Mouse (Mus musculus) midbrain, embryonic 13.5 days (tissue): ENCODE results near the gene A2ml1. TPM values are rescaled to one million over a fixed set of nuclear protein-coding genes. Genes with fewer than 3 reads are reported as not detected.
"Not testable (repeated sequence)": the region's sequence is repeated elsewhere in the genome, so short reads cannot be mapped to it uniquely, and the experiment has no call there.

Experiments used
- ATAC-seq: fragments of 200-750 bp; cut with Nextera tagmentation; 2 replicates; pipeline ENCODE4 v1.8.0; 2017; ENCODE audit warnings: mild to moderate bottlenecking, moderate TSS enrichment, moderate library complexity
- H3K27ac ChIP-seq: fragments of 300-500 bp; sonication (generic); 2 replicates; pipeline ENCODE4 v1.5.1; 2015; ENCODE audit warnings: inconsistent platforms, mild to moderate bottlenecking, moderate library complexity
- H3K27me3 ChIP-seq: fragments of 300-500 bp; sonication (generic); 2 replicates; pipeline ENCODE4 v1.6.1; 2015; ENCODE audit warnings: mild to moderate bottlenecking, inconsistent platforms
- H3K36me3 ChIP-seq: fragments of 300-500 bp; sonication (generic); 2 replicates; pipeline ENCODE4 v1.6.1; 2015; ENCODE audit warnings: mild to moderate bottlenecking, inconsistent platforms
- H3K4me1 ChIP-seq: fragments of 300-500 bp; sonication (generic); replicated peaks from 2 replicates; pipeline ENCODE4 v1.6.1; 2015; ENCODE audit warnings: inconsistent platforms
- H3K4me2 ChIP-seq: fragments of 300-500 bp; sonication (generic); replicated peaks from 2 replicates; pipeline ENCODE4 v1.6.1; 2015; ENCODE audit warnings: moderate library complexity, mild to moderate bottlenecking, inconsistent platforms
- H3K4me3 ChIP-seq: fragments of 300-500 bp; sonication (generic); replicated peaks from 2 replicates; pipeline ENCODE4 v1.5.1; 2015; ENCODE audit warnings: mild to moderate bottlenecking, inconsistent platforms
- H3K9ac ChIP-seq: fragments of 300-500 bp; sonication (generic); replicated peaks from 2 replicates; pipeline ENCODE4 v1.6.1; 2015; ENCODE audit warnings: mild to moderate bottlenecking, inconsistent platforms
- H3K9me3 ChIP-seq: fragments of 300-500 bp; sonication (generic); 2 replicates; pipeline ENCODE4 v1.6.1; 2016; ENCODE audit warnings: mild to moderate bottlenecking, inconsistent platforms
- WGBS: fragments of 180-500 bp; shearing (Covaris S2); methylation state at CpG from one replicate; pipeline ENCODE4 v1.1.7; 2015; 5-methylcytosine and 5-hydroxymethylcytosine counted together
- polyA plus RNA-seq: library from polyadenylated mRNA; unstranded; fragments of >200 nt; fragmentation: Nextera tagmentation; extraction: Ambion mirVana; gene quantifications from 2 replicates; pipeline ENCODE4 v1.2.1, GENCODE M21; 2015

Gene A2ml1
- polyA plus RNA-seq, result 0.32 and 0.50 TPM in 2 replicates

GRCm38 (mm10) chr6:128581508-128581907 lies at the start of gene A2ml1:
TSS of gene A2ml1 (minus strand) at chr6:128581608.
- ATAC-seq, result no peak
- H3K27me3 ChIP-seq, result no peaks in the 10 kb centered on the region
- H3K4me2 ChIP-seq, result no peak within 1 kb of the TSS
- no peaks in the 10 kb centered on the region for H3K9me3 ChIP-seq
- 85% methylated on average over 11 of the region's 11 CpGs for WGBS
- no peaks in the 10 kb centered on the region for H3K4me1 ChIP-seq
- no peak within 1 kb of the TSS for H3K27ac ChIP-seq
- no peaks in the 10 kb centered on the region for H3K36me3 ChIP-seq
- no peak within 1 kb of the TSS for H3K4me3 ChIP-seq
- H3K9ac ChIP-seq, result no peak within 1 kb of the TSS

GRCm38 (mm10) chr6:128629771-128630739 lies 48.6 kb upstream of the A2ml1 start:
- H3K27me3 ChIP-seq, H3K36me3 ChIP-seq, H3K4me1 ChIP-seq, H3K4me2 ChIP-seq, H3K4me3 ChIP-seq, H3K27ac ChIP-seq, H3K9ac ChIP-seq, H3K9me3 ChIP-seq: not testable (repeated sequence)
- WGBS, result 53% methylated on average over 13 of the region's 13 CpGs
- ATAC-seq, result peak; percentile 93

GRCm38 (mm10) chr6:128625246-128625645 lies 43.8 kb upstream of the A2ml1 start:
- not testable (repeated sequence) for H3K36me3 ChIP-seq, H3K9me3 ChIP-seq
- 94% methylated on average over 6 of the region's 6 CpGs for WGBS

GRCm38 (mm10) chr6:128624425-128624824 lies 43.0 kb upstream of the A2ml1 start:
- Histone ChIP-seq H3K36me3 (no peaks in the 10 kb centered on the region), H3K27me3 (no peaks in the 10 kb centered on the region), H3K9ac (no peak overlapping the region), H3K4me2 (no peak overlapping the region), H3K9me3 (no peaks in the 10 kb centered on the region), H3K27ac (no peak overlapping the region), H3K4me1 (no peaks in the 10 kb centered on the region), H3K4me3 (no peak overlapping the region)
- ATAC-seq, result no peak
- WGBS, result 89% methylated on average over 4 of the region's 4 CpGs

More at GRCm38 (mm10) chr6:128625246-128625645, 43.8 kb upstream of the A2ml1 start:
- not testable (repeated sequence) for H3K27me3 ChIP-seq, ATAC-seq, H3K4me2 ChIP-seq, H3K27ac ChIP-seq, H3K4me1 ChIP-seq, H3K4me3 ChIP-seq, H3K9ac ChIP-seq

- H3K4me3 ChIP-seq, H3K4me2 ChIP-seq, H3K36me3 ChIP-seq, H3K9ac ChIP-seq, H3K27me3 ChIP-seq, ATAC-seq, H3K4me1 ChIP-seq, H3K9me3 ChIP-seq, H3K27ac ChIP-seq: not testable (repeated sequence)
- 97% methylated on average over 5 of the region's 5 CpGs for WGBS
Measured at GRCm38 (mm10) chr6:128623433-128623832, 42.0 kb upstream of the A2ml1 start, which contains the start of gene Klrb1a. TSS of gene Klrb1a (minus strand) at chr6:128623533.

- H3K36me3 ChIP-seq, result no peaks in the 10 kb centered on the region
- H3K4me3 ChIP-seq, result no peak overlapping the region
- no peak overlapping the region for H3K27ac ChIP-seq
- H3K27me3 ChIP-seq, result no peaks in the 10 kb centered on the region
- no peaks in the 10 kb centered on the region for H3K9me3 ChIP-seq
- WGBS, result 62% methylated on average over 2 of the region's 2 CpGs
- ATAC-seq, result no peak
- H3K4me2 ChIP-seq, result no peak overlapping the region
- H3K9ac ChIP-seq, result no peak overlapping the region
- H3K4me1 ChIP-seq, result no peaks in the 10 kb centered on the region
Measured at GRCm38 (mm10) chr6:128622733-128623132, 41.3 kb upstream of the A2ml1 start.

- Histone ChIP-seq H3K4me1 (0 out of 2 replicates have a peak, but pooled peaks cover 7% of the 10 kb centered on the region), H3K27me3 (no peaks in the 10 kb centered on the region), H3K9me3 (no peaks in the 10 kb centered on the region), H3K4me3 (no peak overlapping the region), H3K36me3 (no peaks in the 10 kb centered on the region), H3K9ac (no peak overlapping the region), H3K27ac (no peak overlapping the region), H3K4me2 (no peak overlapping the region)
- WGBS, result 78% methylated on average over 9 of the region's 9 CpGs
- no peak for ATAC-seq
Measured at GRCm38 (mm10) chr6:128606350-128606749, 24.9 kb upstream of the A2ml1 start.

- H3K9me3 ChIP-seq, result no peaks in the 10 kb centered on the region
- no peaks in the 10 kb centered on the region for H3K27me3 ChIP-seq
- no peaks in the 10 kb centered on the region for H3K36me3 ChIP-seq
- no peak overlapping the region for H3K4me2 ChIP-seq
- no peak overlapping the region for H3K4me3 ChIP-seq
- 0 out of 2 replicates have a peak, but pooled peaks cover 7% of the 10 kb centered on the region for H3K4me1 ChIP-seq
- no peak overlapping the region for H3K27ac ChIP-seq
- ATAC-seq, result no peak
- 45% methylated on average over 5 of the region's 5 CpGs for WGBS
- H3K9ac ChIP-seq, result no peak overlapping the region
Measured at GRCm38 (mm10) chr6:128604512-128604911, 23.1 kb upstream of the A2ml1 start.

GRCm38 (mm10) chr6:128602463-128603201 lies 21.2 kb upstream of the A2ml1 start:
- no peaks in the 10 kb centered on the region for H3K9me3 ChIP-seq
- H3K4me3 ChIP-seq, result 0 out of 2 replicates have a peak overlapping the region, but pooled peaks have one; percentile 5
- H3K27me3 ChIP-seq, result no peaks in the 10 kb centered on the region
- H3K9ac ChIP-seq, result no peak overlapping the region
- no peak overlapping the region for H3K27ac ChIP-seq
- H3K4me2 ChIP-seq, result peak overlapping the region; percentile 27
- WGBS, result 46% methylated on average over 10 of the region's 10 CpGs
- peak; percentile 79 for ATAC-seq
- 0 out of 2 replicates have a peak, but pooled peaks cover 7% of the 10 kb centered on the region for H3K4me1 ChIP-seq
- H3K36me3 ChIP-seq, result no peaks in the 10 kb centered on the region

GRCm38 (mm10) chr6:128602026-128602425 lies 20.6 kb upstream of the A2ml1 start:
- no peaks in the 10 kb centered on the region for H3K9me3 ChIP-seq
- H3K4me2 ChIP-seq, result peak overlapping the region; percentile 27
- no peak; the same call in 1 of the 2 replicates for ATAC-seq
- no peaks in the 10 kb centered on the region for H3K36me3 ChIP-seq
- no peak overlapping the region for H3K27ac ChIP-seq
- 0 out of 2 replicates have a peak, but pooled peaks cover 7% of the 10 kb centered on the region for H3K4me1 ChIP-seq
- H3K27me3 ChIP-seq, result no peaks in the 10 kb centered on the region
- no peak overlapping the region for H3K9ac ChIP-seq
- 0 out of 2 replicates have a peak overlapping the region, but pooled peaks have one; percentile 5 for H3K4me3 ChIP-seq
- 49% methylated on average over 3 of the region's 3 CpGs for WGBS

- Histone ChIP-seq H3K4me2 (no peak overlapping the region), H3K4me3 (no peak overlapping the region), H3K27ac (no peak overlapping the region), H3K9ac (no peak overlapping the region), H3K9me3 (no peaks in the 10 kb centered on the region), H3K36me3 (no peaks in the 10 kb centered on the region), H3K4me1 (peaks cover 11% of the 10 kb centered on the region), H3K27me3 (no peaks in the 10 kb centered on the region)
- 64% methylated on average over 4 of the region's 4 CpGs for WGBS
- ATAC-seq, result no peak
Measured at GRCm38 (mm10) chr6:128599555-128599954, 18.1 kb upstream of the A2ml1 start.
